ENCODE assay signal across 8 mouse cellular contexts in the genomic region with DNA sequence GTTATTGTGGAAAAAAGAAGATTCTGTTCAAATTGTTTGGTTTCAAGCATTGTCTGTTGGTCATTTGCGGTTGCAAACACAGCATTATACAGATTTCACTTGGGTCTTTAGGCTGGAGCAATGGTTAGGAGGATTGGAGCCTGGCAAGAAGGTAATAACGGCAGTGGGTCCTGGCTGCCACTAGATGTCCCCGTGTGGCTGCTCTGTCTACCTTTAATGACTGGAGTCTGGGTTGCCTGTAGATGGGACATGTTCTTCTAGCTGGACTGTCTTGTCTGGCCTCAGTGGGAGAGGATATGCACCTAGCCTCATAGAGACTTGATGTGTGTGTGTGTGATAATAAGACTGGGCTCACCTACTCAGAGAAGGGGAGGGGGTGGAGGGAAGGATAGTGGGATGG.
DNase-seq lines count a peak whose midpoint lies in the region; ATAC-seq lines count a peak whose summit lies in the region.

No protein-coding gene starts in this region.

- DNase-seq in frontal cortex, postnatal 10 days (ENCODE audit: low spot score in 2 of 2): no peak
- DNase-seq in ovary, postnatal 36 days (ENCODE audit: low spot score): peak; percentile 9
- no peak for DNase-seq in ovary, postnatal 10 days (ENCODE audit: low spot score)
- peak; percentile 22 to 33 for DNase-seq in cerebellum, postnatal 36 days
- DNase-seq in spleen, postnatal 14 days (ENCODE audit: low spot score in 2 of 2): no peak

- no peak overlapping the region for H3K4me2 ChIP-seq in hindbrain, embryonic 13.5 days

- WGBS in hindbrain, embryonic 13.5 days: 44% methylated on average over 3 of the region's 3 CpGs

- ATAC-seq in frontal cortex, adult (ENCODE audit: low TSS enrichment): peak; percentile 88
- ATAC-seq in megakaryocyte progenitor cell, adult 5-6 weeks (replicated peaks; ENCODE audit: poor library complexity): peak; percentile 81
- ATAC-seq in hindbrain, embryonic 13.5 days (ENCODE audit: low FRiP score): no peak

- H3K27ac ChIP-seq in hindbrain, embryonic 13.5 days: no peak overlapping the region

- no peaks in the 10 kb centered on the region for H3K27me3 ChIP-seq in hindbrain, embryonic 13.5 days

- H3K9me3 ChIP-seq in hindbrain, embryonic 13.5 days: no peaks in the 10 kb centered on the region

- no peak overlapping the region for H3K4me3 ChIP-seq in hindbrain, embryonic 13.5 days

- no peak overlapping the region for H3K9ac ChIP-seq in hindbrain, embryonic 13.5 days

- H3K4me1 ChIP-seq in hindbrain, embryonic 13.5 days (replicated peaks): no peaks in the 10 kb centered on the region

- H3K36me3 ChIP-seq in hindbrain, embryonic 13.5 days: no peaks in the 10 kb centered on the region

Comparison
In these comparisons a context has a peak if more than half of its experiments do, and no peak if none do; other contexts are left out.
1. DNase-seq: peak in ovary, postnatal 36 days (single experiment) and cerebellum, postnatal 36 days (2 of 2); none in frontal cortex, postnatal 10 days (0 of 2), ovary, postnatal 10 days (single experiment) and spleen, postnatal 14 days (0 of 2).